Mouse (Mus musculus) heart, adult 11 months (tissue): ENCODE measurements around the gene Trmt5.

Experiments used
- DNase-seq: peaks from one replicate; pipeline ENCODE4 v3.0.0; 2022

The Trmt5 gene

GRCm38 (mm10) chr12:73269531-73269930 lies 17.0 kb downstream of the Trmt5 start:
- no peak for DNase-seq

DNA sequence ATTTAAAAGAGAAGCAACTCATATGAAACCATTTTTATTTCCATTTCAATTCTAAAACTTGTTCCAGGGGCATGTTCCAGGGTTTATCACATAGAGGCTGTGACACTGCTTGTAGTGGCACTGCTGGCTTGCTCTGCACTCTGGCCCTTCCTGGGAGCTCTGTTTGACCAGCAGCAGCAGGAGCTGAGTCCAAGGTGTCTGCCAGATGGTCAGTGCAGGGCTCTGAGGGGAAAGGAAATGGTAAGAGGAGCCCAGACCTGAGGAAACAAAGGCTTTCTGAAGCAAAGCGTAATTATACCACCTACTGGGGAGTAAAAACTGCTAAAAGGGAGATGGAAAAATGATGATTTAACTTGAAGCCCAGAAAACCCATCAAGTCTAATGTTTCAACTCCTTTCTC lies 18.0 kb downstream of the Trmt5 start:
- peak; percentile 77 for DNase-seq

- no peak for DNase-seq
These were observed 19.9 kb downstream of the Trmt5 start for GRCm38 (mm10) chr12:73266597-73266996.

DNA sequence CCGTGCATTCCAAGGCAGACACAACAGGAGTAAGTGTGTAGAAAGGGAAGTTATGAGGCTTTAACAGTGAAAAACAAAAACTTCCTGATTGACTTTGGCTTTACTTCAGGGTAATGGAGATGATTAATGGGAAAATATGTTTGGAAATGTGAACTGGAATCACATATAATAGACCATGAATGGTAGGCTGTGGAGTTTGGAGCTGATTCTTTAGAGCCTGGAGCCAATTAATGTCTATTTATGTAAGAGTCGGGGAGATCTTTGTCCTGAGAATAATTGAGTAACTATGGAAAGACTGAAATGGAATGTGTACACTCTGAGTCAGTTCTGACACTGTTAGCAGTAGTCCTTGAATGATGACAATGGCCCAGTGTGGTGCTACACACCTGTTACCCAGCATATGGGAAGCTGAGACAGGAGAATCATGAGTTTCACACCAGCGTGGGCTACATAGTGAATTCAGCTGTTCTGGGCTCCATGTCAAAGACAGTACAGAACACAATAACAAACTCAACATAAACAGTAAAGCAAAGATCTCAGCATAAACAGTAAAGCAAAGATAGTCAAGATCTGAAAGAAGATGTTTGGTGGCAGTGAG lies 21.0 kb downstream of the Trmt5 start:
- DNase-seq, result peak; percentile 10

- DNase-seq, result peak; percentile 52
These were observed 26.2 kb downstream of the Trmt5 start for GRCm38 (mm10) chr12:73260339-73260738.

DNA sequence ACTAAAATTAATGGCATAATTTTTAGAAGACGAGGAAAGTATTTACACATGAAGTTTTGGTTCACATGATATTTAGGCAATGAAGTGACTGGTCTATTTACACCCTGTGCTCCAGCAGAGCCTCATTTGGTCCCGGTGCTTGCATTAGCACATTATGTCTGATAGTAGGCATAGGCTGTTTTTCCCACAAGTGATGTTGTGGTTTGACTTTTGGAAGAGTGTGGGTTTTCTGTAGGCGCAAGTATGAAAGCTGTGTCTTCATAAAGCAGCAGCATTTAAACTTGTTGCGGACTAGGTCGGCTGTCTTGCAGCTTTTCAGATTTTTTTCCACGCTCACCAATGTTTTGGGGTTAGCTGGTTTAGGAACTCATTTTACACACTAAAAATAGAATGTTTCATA lies 27.2 kb downstream of the Trmt5 start:
- peak; percentile 35 for DNase-seq

GRCm38 (mm10) chr12:73255006-73255405 lies 31.5 kb downstream of the Trmt5 start:
- no peak for DNase-seq

- no peak for DNase-seq
These were observed 40.8 kb downstream of the Trmt5 start for GRCm38 (mm10) chr12:73245687-73246086.

- no peak for DNase-seq
These were observed 44.5 kb downstream of the Trmt5 start for GRCm38 (mm10) chr12:73241960-73242359.

GRCm38 (mm10) chr12:73232586-73232985 lies 53.9 kb downstream of the Trmt5 start:
- DNase-seq, result no peak

- no peak for DNase-seq
These were observed 55.0 kb downstream of the Trmt5 start for GRCm38 (mm10) chr12:73231552-73231951.

DNA sequence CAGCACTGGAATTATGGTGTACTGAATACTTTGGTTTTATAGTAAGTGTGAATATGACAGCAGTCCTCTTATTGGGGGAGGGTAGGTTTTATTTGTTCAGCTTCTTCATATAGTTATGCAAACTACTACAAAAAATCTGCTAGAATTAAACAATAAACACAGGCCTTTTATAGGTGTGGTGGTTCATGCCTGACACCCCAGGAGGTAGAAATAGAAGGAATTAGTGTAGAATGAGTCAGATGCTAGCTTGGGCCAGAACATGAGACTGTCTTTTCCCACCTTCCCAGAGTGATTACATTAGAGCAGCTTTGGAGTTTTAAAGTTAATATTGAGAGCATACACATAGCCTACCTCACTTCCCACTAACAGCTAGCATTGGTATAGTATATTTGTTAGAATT lies 56.3 kb downstream of the Trmt5 start:
- no peak for DNase-seq
